Mouse (Mus musculus) bone marrow, adult 2 months (tissue): Measurements from ENCODE around the gene Pnp2.
"Not testable (repeated sequence)": the region's sequence is repeated elsewhere in the genome, so short reads cannot be mapped to it uniquely, and the experiment has no call there.

Experiments
- CTCF ChIP-seq: fragments of 200-500 bp; IDR thresholded peaks from 2 replicates; pipeline ENCODE4 v1.5.1; 2011; ENCODE audit warnings: low read length, control low read depth; ENCODE audit not compliant: control insufficient read depth, insufficient read depth
- POLR2A ChIP-seq: fragments of 200-500 bp; IDR thresholded peaks from 2 replicates; pipeline ENCODE4 v1.6.1; 2011; ENCODE audit warnings: low read depth, mild to moderate bottlenecking, control low read depth, low read length, borderline replicate concordance; ENCODE audit not compliant: control insufficient read depth

GRCm38 (mm10) chr14:50973054-50973453, 17.3 kb downstream of the Pnp2 start:
- not testable (repeated sequence) for TF ChIP-seq CTCF, POLR2A
